Mouse (Mus musculus) thymus, postnatal 14 days (tissue): ENCODE results near the gene Tpgs1.

Experiments used
- DNase-seq: peaks from one replicate; pipeline ENCODE4 v3.0.0; 2021

The Tpgs1 gene

DNA sequence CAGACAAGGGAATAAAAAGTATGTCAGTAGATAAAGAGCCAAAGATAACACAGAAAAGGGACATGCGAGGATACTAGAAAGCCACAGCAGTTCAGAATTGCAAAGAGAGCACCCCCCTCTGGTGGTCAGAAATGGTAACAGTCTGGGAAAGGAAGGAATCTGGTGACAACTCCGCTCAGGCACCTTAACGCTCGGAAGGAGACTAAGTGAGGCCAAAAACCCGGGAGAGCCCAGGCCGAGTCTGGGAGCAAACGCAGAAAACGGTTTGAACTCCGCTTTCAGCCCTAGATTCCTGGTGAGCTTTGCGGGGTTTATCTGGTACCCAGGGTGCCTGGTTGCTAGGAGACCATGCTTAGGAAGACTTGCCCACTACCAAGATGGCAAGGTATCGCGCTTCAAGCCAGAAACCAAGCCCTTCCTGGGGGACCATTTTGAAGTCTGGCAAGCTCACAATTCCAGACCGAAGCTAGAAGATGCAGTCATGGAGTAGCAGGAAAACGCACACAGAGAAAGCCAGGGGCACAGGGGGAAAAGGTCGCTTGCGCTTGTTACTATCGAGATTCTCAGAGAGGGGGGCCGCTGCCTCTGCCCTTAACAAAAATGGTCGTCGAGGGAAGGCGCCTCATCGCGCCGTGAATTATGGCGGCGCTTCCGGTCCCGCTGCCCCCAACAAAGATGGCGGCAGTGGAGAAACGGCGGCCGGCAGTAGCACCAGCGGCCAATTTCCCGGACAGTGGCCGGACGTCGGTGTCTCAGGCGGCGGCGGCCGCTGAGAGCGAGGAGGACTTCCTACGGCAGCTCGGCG, at the start of gene Tpgs1:
Tpgs1 (plus strand) TSS at position 599 of the 805 bp plus-strand sequence.
- DNase-seq: peak; percentile 88

DNA sequence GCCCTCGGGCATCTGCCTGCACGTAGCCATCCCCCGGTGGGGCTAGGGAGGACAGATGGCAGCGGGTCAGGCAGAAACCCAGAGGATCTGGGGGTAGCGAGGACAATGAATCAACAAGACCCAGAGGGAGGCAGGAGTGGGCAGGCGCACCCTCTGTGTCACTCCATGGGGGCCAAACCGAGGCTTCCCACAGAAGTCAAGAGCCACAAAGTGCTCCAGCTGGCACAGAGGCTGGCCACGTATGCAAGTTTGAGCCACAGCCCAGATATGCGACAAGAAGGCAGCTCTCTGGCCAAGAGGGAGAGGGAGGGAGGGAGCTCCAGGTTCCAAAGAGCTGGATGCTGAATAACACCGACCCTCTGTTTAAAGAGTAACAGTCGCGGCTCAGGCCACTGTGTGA, 45.2 kb upstream of the Tpgs1 start:
- DNase-seq: no peak

GRCm38 (mm10) chr10:79625398-79625797, 43.8 kb upstream of the Tpgs1 start:
- no peak for DNase-seq

DNA sequence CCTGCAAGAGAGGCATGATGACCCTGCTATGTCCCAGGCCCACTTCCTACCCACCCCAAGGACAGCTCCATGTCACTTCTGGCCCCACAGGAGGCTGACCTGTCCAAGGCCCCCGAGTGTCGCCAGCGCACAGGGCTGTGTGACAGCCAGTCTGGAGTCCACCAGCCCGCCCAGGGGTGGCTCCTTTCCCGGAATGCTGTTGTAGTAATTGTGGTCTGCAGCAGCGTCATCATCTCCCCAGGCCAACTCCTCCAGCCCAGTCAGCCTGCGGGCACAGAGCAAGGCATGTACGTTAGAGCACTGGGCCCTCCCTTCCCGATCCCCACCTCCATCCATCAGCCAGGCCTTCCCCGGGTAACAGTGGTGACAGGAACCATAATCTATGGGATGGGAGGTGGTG, 43.0 kb upstream of the Tpgs1 start:
- DNase-seq: no peak

DNA sequence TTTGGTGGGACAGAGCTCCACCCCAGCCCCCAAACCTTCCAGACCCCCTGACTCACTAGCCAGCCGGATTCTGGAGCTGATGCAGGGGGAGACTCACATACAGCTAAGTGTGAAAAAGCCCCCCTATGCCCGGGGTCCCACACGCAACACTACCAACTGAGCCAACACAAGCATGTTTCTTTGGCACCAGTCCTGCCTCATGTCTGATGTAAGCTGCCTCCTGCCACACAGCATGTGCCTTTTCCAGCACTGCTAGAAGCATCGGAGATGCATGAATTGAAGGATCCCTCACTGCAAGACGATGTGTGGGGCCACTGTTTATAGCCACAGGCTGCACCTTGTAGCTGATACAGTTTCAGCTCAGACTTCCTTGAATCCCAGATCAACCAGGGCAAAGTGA, 40.8 kb upstream of the Tpgs1 start:
- DNase-seq: no peak

DNA sequence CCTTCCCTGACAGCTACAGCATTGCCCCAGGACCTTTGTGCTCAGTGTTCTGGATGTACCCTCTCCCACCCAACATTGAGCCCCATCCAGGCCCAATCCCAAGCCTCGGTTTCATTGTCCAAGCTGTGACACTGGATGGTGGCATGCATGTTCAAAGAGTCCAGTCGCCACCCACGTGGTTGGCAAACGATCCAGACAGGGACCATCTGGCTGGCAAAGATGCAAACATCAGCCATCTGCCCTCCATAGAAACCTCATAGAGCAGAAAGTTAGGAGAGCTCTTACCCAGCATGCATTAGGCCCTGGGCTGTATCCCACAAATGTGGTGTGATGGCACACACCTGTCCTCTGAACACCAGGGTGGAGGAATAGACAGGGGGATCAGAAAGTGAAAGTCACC, 37.7 kb upstream of the Tpgs1 start:
- DNase-seq: no peak

DNA sequence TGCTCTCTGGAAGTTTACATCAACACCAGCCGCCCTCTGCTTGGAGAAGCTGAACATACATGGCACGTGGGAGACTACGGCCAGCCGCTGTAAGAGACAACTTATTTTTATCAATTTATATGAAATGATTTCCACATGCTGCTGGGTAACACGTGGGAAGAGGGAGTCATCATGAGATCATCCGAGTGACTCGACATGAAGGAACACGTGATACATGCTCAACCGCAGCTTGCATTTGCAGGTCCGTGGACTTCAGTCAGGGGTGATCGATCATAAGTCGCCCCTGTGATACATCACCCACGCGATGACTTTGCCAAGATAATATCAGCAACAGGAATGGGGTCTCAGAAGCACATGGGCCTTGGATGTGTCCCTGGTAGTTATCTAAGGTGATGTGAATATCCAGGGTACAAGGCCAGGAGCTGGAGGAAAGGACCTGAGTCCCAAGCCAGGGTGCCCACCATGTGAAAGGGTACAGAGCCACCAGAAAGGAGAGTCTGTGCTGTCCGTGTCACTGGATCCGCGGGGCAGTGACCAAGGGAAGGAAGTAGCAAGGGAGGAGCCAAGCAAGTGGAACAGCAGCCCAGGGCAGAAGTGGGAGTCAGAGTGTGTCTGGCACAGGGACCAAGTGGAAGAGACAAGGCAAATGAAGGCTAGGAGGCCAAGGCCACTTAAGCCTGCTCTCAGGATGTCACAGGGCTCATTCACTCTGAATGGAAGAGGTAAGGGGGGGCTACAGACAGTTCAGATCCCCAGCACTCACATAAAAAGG, 36.0 kb upstream of the Tpgs1 start:
- DNase-seq: no peak

- DNase-seq: no peak
Measured at GRCm38 (mm10) chr10:79636287-79636686, 32.9 kb upstream of the Tpgs1 start.

DNA sequence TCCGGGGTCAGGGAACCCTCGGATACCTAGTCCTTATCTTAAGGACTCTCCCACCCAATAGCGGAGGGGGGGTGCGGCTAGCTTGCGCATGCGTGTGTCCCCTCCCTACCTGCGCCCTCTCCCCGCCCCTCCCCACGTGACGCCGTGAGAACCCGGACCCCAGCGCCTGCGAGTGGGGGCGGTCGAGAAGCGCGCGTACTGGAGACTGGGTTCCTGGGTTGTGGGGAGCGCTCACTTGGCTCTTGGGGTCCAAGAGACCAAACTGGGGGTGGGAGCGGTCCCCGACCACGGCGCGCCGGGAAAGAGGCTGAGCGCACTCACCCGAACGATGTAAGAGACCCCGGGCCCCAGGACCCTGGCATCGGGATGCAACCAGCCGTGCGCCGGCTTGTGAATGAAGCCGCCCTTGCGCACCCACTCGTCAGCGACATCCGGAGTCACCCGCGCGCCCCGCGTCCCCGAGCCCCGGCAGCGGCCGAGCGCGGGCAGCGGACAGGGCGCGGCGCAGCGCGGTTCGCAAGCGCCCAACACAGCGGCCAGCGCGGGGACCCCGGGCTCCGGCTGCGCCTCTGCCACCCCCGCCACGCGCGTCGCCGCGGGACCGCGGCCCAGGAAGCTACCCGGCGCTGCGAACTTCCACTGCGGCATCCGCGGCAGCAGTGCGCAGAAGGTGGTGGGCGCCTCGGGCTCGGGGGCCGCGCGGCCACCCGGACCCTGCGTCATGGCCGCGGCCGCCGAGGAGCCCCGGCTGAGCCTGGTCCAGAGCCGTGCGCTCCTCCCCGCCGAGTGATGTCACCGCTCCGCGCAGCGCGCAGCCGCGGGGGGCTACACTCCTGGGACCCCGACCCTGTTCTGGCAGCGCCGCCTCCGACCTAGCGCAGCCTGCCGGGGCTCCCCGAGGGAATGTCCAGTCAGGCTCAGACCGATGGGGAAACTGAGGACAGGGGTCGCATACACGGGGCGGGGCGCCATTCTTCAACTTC, 31.8 kb upstream of the Tpgs1 start, which contains the start of gene Shc2:
Shc2 (minus strand) TSS at position 791 of the 983 bp plus-strand sequence.
- no peak for DNase-seq

- DNase-seq: no peak
Measured at GRCm38 (mm10) chr10:79638486-79639204, 30.5 kb upstream of the Tpgs1 start.

DNA sequence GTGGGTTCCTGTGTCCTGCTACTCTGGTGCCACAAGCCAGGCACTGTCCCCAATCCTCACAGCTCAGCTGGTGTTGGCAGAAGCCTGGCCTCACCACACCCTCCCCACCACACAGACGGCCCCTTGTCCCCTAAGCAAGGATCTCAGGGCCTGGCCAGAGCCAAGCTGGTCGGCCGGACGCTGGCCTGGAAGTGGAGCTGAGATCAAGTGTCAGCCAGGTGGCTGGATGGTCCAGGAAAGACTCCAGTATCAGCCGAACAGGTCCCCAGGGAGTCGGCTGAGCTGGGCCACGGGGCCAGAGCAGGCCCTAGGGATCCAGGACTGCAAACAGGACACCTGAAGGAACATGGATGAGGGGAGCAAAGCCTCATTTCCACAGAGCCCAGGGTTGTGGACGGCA, 23.5 kb upstream of the Tpgs1 start, which contains the start of gene Odf3l2:
Odf3l2 (minus strand) TSS at position 28 of the 400 bp plus-strand sequence.
- no peak for DNase-seq

- peak; percentile 68 for DNase-seq
Measured at GRCm38 (mm10) chr10:79649070-79649751, 20.0 kb upstream of the Tpgs1 start.

GRCm38 (mm10) chr10:79652789-79653188, 16.4 kb upstream of the Tpgs1 start:
- DNase-seq: no peak

- DNase-seq: no peak
Measured at GRCm38 (mm10) chr10:79654946-79655395, 14.2 kb upstream of the Tpgs1 start.

GRCm38 (mm10) chr10:79658829-79659228, 10.3 kb upstream of the Tpgs1 start:
- peak; percentile 57 for DNase-seq

DNA sequence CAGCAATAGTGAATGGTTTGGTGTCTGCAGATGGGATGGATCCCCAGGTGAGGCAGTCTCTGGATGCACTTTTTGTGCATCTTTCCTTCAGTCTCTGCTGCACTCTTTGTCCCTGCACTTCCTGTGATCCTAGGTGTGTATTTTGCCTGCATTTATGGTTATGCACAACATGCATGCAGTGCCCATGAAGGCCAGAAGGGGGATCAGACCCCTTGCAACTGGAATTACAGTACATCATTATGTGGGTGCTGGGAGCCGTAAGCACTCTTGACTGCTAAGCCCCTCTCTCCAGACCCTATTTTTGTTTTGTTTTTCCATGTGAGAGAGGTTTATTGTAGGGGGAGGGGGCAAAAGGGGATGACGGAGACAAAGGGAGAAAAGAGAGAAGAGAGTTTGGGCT, 8.9 kb upstream of the Tpgs1 start:
- DNase-seq: peak; percentile 24

GRCm38 (mm10) chr10:79661861-79662260, 7.3 kb upstream of the Tpgs1 start:
- peak; percentile 10 for DNase-seq

- DNase-seq: peak; percentile 75
Measured at GRCm38 (mm10) chr10:79664131-79664665, 5.0 kb upstream of the Tpgs1 start, which contains the start of gene Madcam1. Madcam1 (plus strand) TSS chr10:79664559.

GRCm38 (mm10) chr10:79665051-79665450, 4.1 kb upstream of the Tpgs1 start:
- no peak for DNase-seq

DNA sequence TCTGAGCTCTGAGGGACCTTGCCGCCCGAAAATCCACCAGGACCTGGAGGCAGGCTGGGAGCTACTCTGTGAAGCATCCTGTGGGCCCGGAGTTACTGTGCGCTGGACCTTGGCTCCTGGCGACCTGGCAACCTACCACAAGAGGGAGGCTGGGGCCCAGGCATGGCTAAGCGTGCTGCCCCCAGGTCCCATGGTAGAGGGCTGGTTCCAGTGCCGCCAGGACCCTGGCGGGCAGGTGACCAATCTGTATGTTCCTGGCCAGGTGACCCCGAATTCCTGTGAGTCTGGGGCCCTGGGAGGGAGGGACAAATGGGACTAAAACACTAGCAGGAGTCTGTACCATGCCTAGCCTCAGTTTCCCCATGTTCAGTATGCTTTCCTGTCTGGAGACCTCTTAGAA, 2.7 kb upstream of the Tpgs1 start:
- DNase-seq: no peak

- no peak for DNase-seq
Measured at GRCm38 (mm10) chr10:79668076-79668475, 1.1 kb upstream of the Tpgs1 start.
